Mouse (Mus musculus): Measurements from ENCODE around the gene Axin1. TPM values are rescaled to one million over a fixed set of nuclear protein-coding genes. Genes with fewer than 3 reads are reported as not detected.
A peak's percentile ranks its signal among the peaks of the same experiment; 100 is the strongest.
"Not testable (repeated sequence)": the region's sequence is repeated elsewhere in the genome, so short reads cannot be mapped to it uniquely, and the experiment has no call there.

Axin1 gene
- polyA plus RNA-seq, 1 experiment from 2014 or later: 17.1 TPM

GRCm38 (mm10) chr17:26105619-26106018 is 32.9 kb upstream of the Axin1 start:
- DNase-seq (ENCODE audit: low spot score) (no peak), ATAC-seq (ENCODE audit: insufficient number of reproducible peaks, low FRiP score, low TSS enrichment, low read depth) (no peak)
- no peaks in the 10 kb centered on the region for H3K36me3 ChIP-seq (ENCODE audit: control insufficient read depth, insufficient read depth, low read length)
- peaks cover under 1% of the 10 kb centered on the region; the same call in 1 of the 2 replicates for H3K4me1 ChIP-seq (ENCODE audit: control insufficient read depth, insufficient read depth, low read length)
- WGBS: 77% methylated on average over 4 of the region's 4 CpGs
- no peak overlapping the region for H3K9ac ChIP-seq (ENCODE audit: low read length)
- no peak overlapping the region for H3K27ac ChIP-seq (replicated peaks; ENCODE audit: low read depth, low read length)
- H3K4me3 ChIP-seq (ENCODE audit: low read depth, low read length): no peak overlapping the region
- H3K4me2 ChIP-seq (ENCODE audit: low read depth, severe bottlenecking): no peak overlapping the region
- H3K9me3 ChIP-seq (ENCODE audit: control insufficient read depth, low read length): no peaks in the 10 kb centered on the region
- H3K27me3 ChIP-seq (ENCODE audit: control insufficient read depth, insufficient read depth, low read length): peaks cover 3% of the 10 kb centered on the region; the same call in 1 of the 2 replicates

GRCm38 (mm10) chr17:26110156-26110555 is 28.3 kb upstream of the Axin1 start:
- 27% methylated on average over 4 of the region's 4 CpGs for WGBS
- no peak overlapping the region for H3K4me3 ChIP-seq (ENCODE audit: low read depth, low read length)
- H3K9me3 ChIP-seq (ENCODE audit: control insufficient read depth, low read length): no peaks in the 10 kb centered on the region
- H3K4me1 ChIP-seq (ENCODE audit: control insufficient read depth, insufficient read depth, low read length): peaks cover 16% of the 10 kb centered on the region
- peaks cover 45% of the 10 kb centered on the region for H3K27me3 ChIP-seq (ENCODE audit: control insufficient read depth, insufficient read depth, low read length)
- DNase-seq (ENCODE audit: low spot score) (no peak), ATAC-seq (ENCODE audit: insufficient number of reproducible peaks, low FRiP score, low TSS enrichment, low read depth) (no peak)
- H3K4me2 ChIP-seq (ENCODE audit: low read depth, severe bottlenecking): no peak overlapping the region
- H3K9ac ChIP-seq (ENCODE audit: low read length): no peak overlapping the region
- H3K36me3 ChIP-seq (ENCODE audit: control insufficient read depth, insufficient read depth, low read length): no peaks in the 10 kb centered on the region
- no peak overlapping the region for H3K27ac ChIP-seq (replicated peaks; ENCODE audit: low read depth, low read length)

- no peaks in the 10 kb centered on the region for H3K9me3 ChIP-seq (ENCODE audit: control insufficient read depth, low read length)
- H3K9ac ChIP-seq (ENCODE audit: low read length): 0 out of 2 replicates have a peak overlapping the region, but pooled peaks have one; percentile 7
- peak overlapping the region; percentile 15; the same call in 1 of the 2 replicates for H3K4me2 ChIP-seq (ENCODE audit: low read depth, severe bottlenecking)
- H3K4me3 ChIP-seq (ENCODE audit: low read depth, low read length): no peak overlapping the region
- DNase-seq (ENCODE audit: low spot score) (peak; percentile 41), ATAC-seq (ENCODE audit: insufficient number of reproducible peaks, low FRiP score, low TSS enrichment, low read depth) (no peak)
- 5% methylated on average over 4 of the region's 4 CpGs for WGBS
- H3K36me3 ChIP-seq (ENCODE audit: control insufficient read depth, insufficient read depth, low read length): no peaks in the 10 kb centered on the region
- no peak overlapping the region for H3K27ac ChIP-seq (replicated peaks; ENCODE audit: low read depth, low read length)
- peaks cover 51% of the 10 kb centered on the region for H3K27me3 ChIP-seq (ENCODE audit: control insufficient read depth, insufficient read depth, low read length)
- peaks cover 16% of the 10 kb centered on the region for H3K4me1 ChIP-seq (ENCODE audit: control insufficient read depth, insufficient read depth, low read length)
Observed at GRCm38 (mm10) chr17:26111024-26111423, 27.5 kb upstream of the Axin1 start.

GRCm38 (mm10) chr17:26111722-26112121 is 26.8 kb upstream of the Axin1 start:
- WGBS: 26% methylated on average over 4 of the region's 4 CpGs
- peaks cover 52% of the 10 kb centered on the region for H3K27me3 ChIP-seq (ENCODE audit: control insufficient read depth, insufficient read depth, low read length)

GRCm38 (mm10) chr17:26112751-26113150 is 25.7 kb upstream of the Axin1 start:
- Histone ChIP-seq H3K4me1 (ENCODE audit: control insufficient read depth, insufficient read depth, low read length) (peaks cover 16% of the 10 kb centered on the region), H3K9me3 (ENCODE audit: control insufficient read depth, low read length) (no peaks in the 10 kb centered on the region), H3K27ac (replicated peaks; ENCODE audit: low read depth, low read length) (no peak overlapping the region), H3K27me3 (ENCODE audit: control insufficient read depth, insufficient read depth, low read length) (peaks cover 56% of the 10 kb centered on the region), H3K9ac (ENCODE audit: low read length) (no peak overlapping the region; the same call in 1 of the 2 replicates), H3K4me2 (ENCODE audit: low read depth, severe bottlenecking) (peak overlapping the region; percentile 98), H3K36me3 (ENCODE audit: control insufficient read depth, insufficient read depth, low read length) (no peaks in the 10 kb centered on the region), H3K4me3 (ENCODE audit: low read depth, low read length) (peak overlapping the region; percentile 59)
- DNase-seq (ENCODE audit: low spot score): no peak
- ATAC-seq (ENCODE audit: insufficient number of reproducible peaks, low FRiP score, low TSS enrichment, low read depth): no peak
- 23% methylated on average over 14 of the region's 14 CpGs for WGBS

More at GRCm38 (mm10) chr17:26111722-26112121, 26.8 kb upstream of the Axin1 start:
- Histone ChIP-seq H3K4me1 (ENCODE audit: control insufficient read depth, insufficient read depth, low read length) (peaks cover 16% of the 10 kb centered on the region), H3K27ac (replicated peaks; ENCODE audit: low read depth, low read length) (no peak overlapping the region), H3K4me2 (ENCODE audit: low read depth, severe bottlenecking) (no peak overlapping the region), H3K9ac (ENCODE audit: low read length) (no peak overlapping the region), H3K9me3 (ENCODE audit: control insufficient read depth, low read length) (no peaks in the 10 kb centered on the region), H3K36me3 (ENCODE audit: control insufficient read depth, insufficient read depth, low read length) (no peaks in the 10 kb centered on the region), H3K4me3 (ENCODE audit: low read depth, low read length) (no peak overlapping the region)
- DNase-seq (ENCODE audit: low spot score): no peak
- no peak for ATAC-seq (ENCODE audit: insufficient number of reproducible peaks, low FRiP score, low TSS enrichment, low read depth)

- H3K36me3 ChIP-seq (ENCODE audit: control insufficient read depth, insufficient read depth, low read length): no peaks in the 10 kb centered on the region
- under 1% methylated on average over 59 of the region's 75 CpGs for WGBS
- peak; percentile 77 for DNase-seq (ENCODE audit: low spot score)
- H3K9ac ChIP-seq (ENCODE audit: low read length): peak within 1 kb of the TSS; percentile 58
- peak within 1 kb of the TSS; percentile 59 for H3K4me3 ChIP-seq (ENCODE audit: low read depth, low read length)
- H3K4me2 ChIP-seq (ENCODE audit: low read depth, severe bottlenecking): peak within 1 kb of the TSS; percentile 98
- no peaks in the 10 kb centered on the region for H3K9me3 ChIP-seq (ENCODE audit: control insufficient read depth, low read length)
- peaks cover 58% of the 10 kb centered on the region for H3K27me3 ChIP-seq (ENCODE audit: control insufficient read depth, insufficient read depth, low read length)
- no peak within 1 kb of the TSS for H3K27ac ChIP-seq (replicated peaks; ENCODE audit: low read depth, low read length)
- H3K4me1 ChIP-seq (ENCODE audit: control insufficient read depth, insufficient read depth, low read length): peaks cover 16% of the 10 kb centered on the region
- ATAC-seq (ENCODE audit: insufficient number of reproducible peaks, low FRiP score, low TSS enrichment, low read depth): peak; percentile 41; the same call in 1 of the 2 replicates
Observed at GRCm38 (mm10) chr17:26113181-26113948, 25.1 kb upstream of the Axin1 start, which contains the start of gene Tmem8. Tmem8 (plus strand) TSS chr17:26113299.

- Histone ChIP-seq H3K27me3 (ENCODE audit: control insufficient read depth, insufficient read depth, low read length) (peaks cover 58% of the 10 kb centered on the region), H3K4me2 (ENCODE audit: low read depth, severe bottlenecking) (peak overlapping the region; percentile 98), H3K36me3 (ENCODE audit: control insufficient read depth, insufficient read depth, low read length) (no peaks in the 10 kb centered on the region), H3K9ac (ENCODE audit: low read length) (no peak overlapping the region), H3K27ac (replicated peaks; ENCODE audit: low read depth, low read length) (no peak overlapping the region), H3K9me3 (ENCODE audit: control insufficient read depth, low read length) (no peaks in the 10 kb centered on the region), H3K4me3 (ENCODE audit: low read depth, low read length) (peak overlapping the region; percentile 59), H3K4me1 (ENCODE audit: control insufficient read depth, insufficient read depth, low read length) (peaks cover 16% of the 10 kb centered on the region)
- DNase-seq (ENCODE audit: low spot score): no peak
- WGBS: 11% methylated on average over 8 of the region's 8 CpGs
- ATAC-seq (ENCODE audit: insufficient number of reproducible peaks, low FRiP score, low TSS enrichment, low read depth): no peak
Observed at GRCm38 (mm10) chr17:26114061-26114460, 24.4 kb upstream of the Axin1 start.

GRCm38 (mm10) chr17:26114461-26114860 is 24.0 kb upstream of the Axin1 start:
- H3K4me2 ChIP-seq (ENCODE audit: low read depth, severe bottlenecking); H3K4me3 ChIP-seq (ENCODE audit: low read depth, low read length); H3K9ac ChIP-seq (ENCODE audit: low read length); ATAC-seq (ENCODE audit: insufficient number of reproducible peaks, low FRiP score, low TSS enrichment, low read depth); DNase-seq (ENCODE audit: low spot score); H3K9me3 ChIP-seq (ENCODE audit: control insufficient read depth, low read length); H3K36me3 ChIP-seq (ENCODE audit: control insufficient read depth, insufficient read depth, low read length); H3K27ac ChIP-seq (replicated peaks; ENCODE audit: low read depth, low read length): not testable (repeated sequence)
- 63% methylated on average over 7 of the region's 7 CpGs for WGBS
- H3K27me3 ChIP-seq (ENCODE audit: control insufficient read depth, insufficient read depth, low read length): peaks cover 58% of the 10 kb centered on the region
- peaks cover 16% of the 10 kb centered on the region for H3K4me1 ChIP-seq (ENCODE audit: control insufficient read depth, insufficient read depth, low read length)

Measured in limb, embryonic 11.5 days (tissue).